Mouse (Mus musculus): ENCODE data around the gene Ryr1. TPM values are rescaled to one million over a fixed set of nuclear protein-coding genes. Genes with fewer than 3 reads are reported as not detected.

Gene Ryr1
- polyA plus RNA-seq, 1 experiment from 2014 or later = 0.58 TPM

GRCm38 (mm10) chr7:29167656-29168055 lies 42.7 kb upstream of the Ryr1 start:
- 17% methylated on average over 18 of the region's 19 CpGs for WGBS
- H3K36me3 ChIP-seq (ENCODE audit: control insufficient read depth, insufficient read depth, low read length) = no peaks in the 10 kb centered on the region
- no peak overlapping the region for H3K4me2 ChIP-seq (ENCODE audit: low read depth, low read length)
- H3K27me3 ChIP-seq (ENCODE audit: control insufficient read depth, insufficient read depth, low read depth, low read length) = peaks cover 30% of the 10 kb centered on the region
- H3K4me1 ChIP-seq (replicated peaks; ENCODE audit: control insufficient read depth, insufficient read depth, low read length) = peaks cover 27% of the 10 kb centered on the region
- no peak for ATAC-seq (ENCODE audit: low read depth)
- H3K9me3 ChIP-seq (ENCODE audit: control insufficient read depth, low read length) = no peaks in the 10 kb centered on the region
- H3K27ac ChIP-seq (ENCODE audit: low read length) = no peak overlapping the region
- no peak overlapping the region for H3K9ac ChIP-seq (ENCODE audit: low read length)
- H3K4me3 ChIP-seq (ENCODE audit: low read length) = no peak overlapping the region

- no peak overlapping the region for H3K9ac ChIP-seq (ENCODE audit: low read length)
- H3K27me3 ChIP-seq (ENCODE audit: control insufficient read depth, insufficient read depth, low read depth, low read length) = peaks cover 21% of the 10 kb centered on the region
- WGBS = 11% methylated on average over 9 of the region's 9 CpGs
- 0 out of 2 replicates have a peak overlapping the region, but pooled peaks have one; percentile 14 for H3K4me2 ChIP-seq (ENCODE audit: low read depth, low read length)
- 0 out of 2 replicates have a peak, but pooled peaks cover 2% of the 10 kb centered on the region for H3K4me1 ChIP-seq (replicated peaks; ENCODE audit: control insufficient read depth, insufficient read depth, low read length)
- no peak overlapping the region for H3K4me3 ChIP-seq (ENCODE audit: low read length)
- peak; percentile 82 for ATAC-seq (ENCODE audit: low read depth)
- H3K9me3 ChIP-seq (ENCODE audit: control insufficient read depth, low read length) = no peaks in the 10 kb centered on the region
- no peaks in the 10 kb centered on the region for H3K36me3 ChIP-seq (ENCODE audit: control insufficient read depth, insufficient read depth, low read length)
- H3K27ac ChIP-seq (ENCODE audit: low read length) = peak overlapping the region; percentile 57; the same call in 1 of the 2 replicates
Observed at GRCm38 (mm10) chr7:29162750-29163525, 38.0 kb upstream of the Ryr1 start.

- Histone ChIP-seq H3K4me3 (ENCODE audit: low read length) (no peak overlapping the region), H3K27me3 (ENCODE audit: control insufficient read depth, insufficient read depth, low read depth, low read length) (peaks cover 17% of the 10 kb centered on the region), H3K4me1 (replicated peaks; ENCODE audit: control insufficient read depth, insufficient read depth, low read length) (0 out of 2 replicates have a peak, but pooled peaks cover 2% of the 10 kb centered on the region), H3K9me3 (ENCODE audit: control insufficient read depth, low read length) (no peaks in the 10 kb centered on the region), H3K36me3 (ENCODE audit: control insufficient read depth, insufficient read depth, low read length) (no peaks in the 10 kb centered on the region), H3K9ac (ENCODE audit: low read length) (no peak overlapping the region), H3K27ac (ENCODE audit: low read length) (peak overlapping the region; percentile 57), H3K4me2 (ENCODE audit: low read depth, low read length) (0 out of 2 replicates have a peak overlapping the region, but pooled peaks have one; percentile 14)
- ATAC-seq (ENCODE audit: low read depth) = peak; percentile 34; the same call in 1 of the 2 replicates
- WGBS = 41% methylated on average over 5 of the region's 5 CpGs
Observed at GRCm38 (mm10) chr7:29162294-29162693, 37.3 kb upstream of the Ryr1 start.

- Histone ChIP-seq H3K4me2 (ENCODE audit: low read depth, low read length) (no peak overlapping the region), H3K27ac (ENCODE audit: low read length) (no peak overlapping the region)
- WGBS = 1% methylated on average over 5 of the region's 5 CpGs
Observed at GRCm38 (mm10) chr7:29158264-29158663, 33.3 kb upstream of the Ryr1 start.

DNA sequence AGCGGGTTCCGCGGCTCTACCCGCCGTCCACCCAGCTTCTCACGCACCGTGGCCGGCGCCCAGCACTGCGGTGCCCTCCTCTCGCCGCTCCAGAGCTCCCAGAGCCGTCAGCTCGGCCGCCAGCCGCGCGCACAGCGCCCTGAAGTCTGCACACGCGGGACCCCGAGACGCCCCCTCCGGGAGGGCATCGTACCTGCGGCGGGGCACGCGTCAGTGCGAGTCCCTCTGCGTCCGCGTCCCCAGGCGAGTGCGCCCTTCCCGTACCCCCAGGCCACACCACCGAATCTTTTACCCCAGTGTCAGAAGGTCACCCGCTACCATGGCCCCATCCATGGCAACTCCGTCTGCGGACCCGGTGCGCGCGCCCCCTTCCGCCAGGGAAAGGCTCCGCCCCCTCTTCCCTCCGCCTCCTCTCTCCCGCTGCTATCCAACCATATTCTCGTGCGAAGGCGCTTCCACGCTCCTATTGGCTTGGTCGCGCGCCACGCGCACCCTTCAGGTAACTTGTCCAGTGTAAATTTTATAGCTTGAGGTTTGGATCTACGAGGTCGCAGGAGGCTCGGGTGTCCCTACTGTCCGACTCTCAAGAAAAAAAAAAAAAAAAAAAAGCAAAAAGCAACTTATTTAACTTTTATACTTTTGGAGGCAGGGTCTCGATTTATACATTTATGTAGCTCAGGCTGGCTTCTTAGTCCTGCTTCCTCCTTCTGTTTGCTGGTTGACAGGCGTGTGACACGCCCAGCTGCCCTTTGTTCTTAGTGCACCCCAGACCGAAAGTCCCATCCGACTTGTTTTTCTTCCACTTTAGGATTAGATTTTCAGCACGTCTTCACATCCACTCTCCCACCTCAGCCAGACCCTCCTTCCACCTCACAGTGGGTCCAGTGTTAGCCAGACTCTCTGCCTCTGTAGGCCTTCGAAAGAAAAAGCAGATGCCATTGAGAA lies 31.1 kb upstream of the Ryr1 start, which contains the start of gene Fam98c:
Fam98c (minus strand) TSS at position 397 of the 945 bp plus-strand sequence.
- H3K36me3 ChIP-seq (ENCODE audit: control insufficient read depth, insufficient read depth, low read length) = no peaks in the 10 kb centered on the region
- no peaks in the 10 kb centered on the region; the same call in 1 of the 2 replicates for H3K4me1 ChIP-seq (replicated peaks; ENCODE audit: control insufficient read depth, insufficient read depth, low read length)
- H3K9ac ChIP-seq (ENCODE audit: low read length) = peak within 1 kb of the TSS; percentile 85
- H3K9me3 ChIP-seq (ENCODE audit: control insufficient read depth, low read length) = no peaks in the 10 kb centered on the region
- H3K4me2 ChIP-seq (ENCODE audit: low read depth, low read length) = peak within 1 kb of the TSS; percentile 96
- 2% methylated on average over 68 of the region's 68 CpGs for WGBS
- H3K4me3 ChIP-seq (ENCODE audit: low read length) = peak within 1 kb of the TSS; percentile 85
- H3K27me3 ChIP-seq (ENCODE audit: control insufficient read depth, insufficient read depth, low read depth, low read length) = peaks cover 17% of the 10 kb centered on the region
- peak; percentile 86 for ATAC-seq (ENCODE audit: low read depth)
- H3K27ac ChIP-seq (ENCODE audit: low read length) = peak within 1 kb of the TSS; percentile 85

More at GRCm38 (mm10) chr7:29158264-29158663, 33.3 kb upstream of the Ryr1 start:
- no peak overlapping the region for H3K9ac ChIP-seq (ENCODE audit: low read length)
- ATAC-seq (ENCODE audit: low read depth) = no peak
- no peaks in the 10 kb centered on the region for H3K36me3 ChIP-seq (ENCODE audit: control insufficient read depth, insufficient read depth, low read length)
- no peaks in the 10 kb centered on the region for H3K9me3 ChIP-seq (ENCODE audit: control insufficient read depth, low read length)
- H3K27me3 ChIP-seq (ENCODE audit: control insufficient read depth, insufficient read depth, low read depth, low read length) = peaks cover 17% of the 10 kb centered on the region
- H3K4me1 ChIP-seq (replicated peaks; ENCODE audit: control insufficient read depth, insufficient read depth, low read length) = peaks cover 2% of the 10 kb centered on the region; the same call in 1 of the 2 replicates
- H3K4me3 ChIP-seq (ENCODE audit: low read length) = no peak overlapping the region

GRCm38 (mm10) chr7:29155196-29155837 lies 30.3 kb upstream of the Ryr1 start:
- WGBS = 8% methylated on average over 31 of the region's 37 CpGs
- Histone ChIP-seq H3K27ac (ENCODE audit: low read length) (peak overlapping the region; percentile 85), H3K4me1 (replicated peaks; ENCODE audit: control insufficient read depth, insufficient read depth, low read length) (no peaks in the 10 kb centered on the region; the same call in 1 of the 2 replicates), H3K9me3 (ENCODE audit: control insufficient read depth, low read length) (no peaks in the 10 kb centered on the region), H3K27me3 (ENCODE audit: control insufficient read depth, insufficient read depth, low read depth, low read length) (peaks cover 17% of the 10 kb centered on the region), H3K36me3 (ENCODE audit: control insufficient read depth, insufficient read depth, low read length) (no peaks in the 10 kb centered on the region), H3K9ac (ENCODE audit: low read length) (peak overlapping the region; percentile 85), H3K4me2 (ENCODE audit: low read depth, low read length) (peak overlapping the region; percentile 96), H3K4me3 (ENCODE audit: low read length) (peak overlapping the region; percentile 85)
- ATAC-seq (ENCODE audit: low read depth) = peak; percentile 94

DNA sequence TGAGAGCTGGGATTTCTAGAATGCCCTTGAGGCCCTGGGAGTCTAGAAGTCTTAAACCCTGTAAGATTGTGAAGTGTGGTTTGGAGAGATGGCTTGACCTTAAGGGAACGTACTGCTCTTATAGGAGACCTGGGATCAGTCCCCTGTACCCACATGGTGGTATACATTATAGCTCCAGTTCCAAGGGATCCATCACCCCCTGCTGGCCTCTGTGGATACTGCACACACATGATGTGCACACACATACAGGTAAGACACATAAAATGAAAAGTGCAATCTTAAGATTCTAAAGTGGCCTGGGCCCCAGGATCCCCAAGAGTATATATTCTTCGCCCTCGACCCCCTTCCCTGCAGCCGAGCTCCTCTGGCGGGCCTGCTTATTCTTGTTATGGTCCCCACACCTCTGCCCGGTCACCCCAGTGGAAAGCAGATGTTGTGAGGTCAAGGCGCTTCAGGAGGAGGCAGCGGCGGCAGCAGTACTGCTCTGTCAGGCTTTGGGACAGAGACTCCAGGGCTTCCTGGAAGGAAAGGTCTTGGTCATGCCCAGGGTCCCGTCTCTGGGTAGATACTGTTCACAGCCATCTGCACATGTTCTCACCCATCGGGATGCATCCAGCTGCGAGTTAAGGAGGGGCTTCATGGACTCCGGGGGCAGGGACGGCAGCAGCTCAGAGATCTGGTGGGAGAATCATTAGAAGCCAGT lies 29.2 kb upstream of the Ryr1 start:
- no peaks in the 10 kb centered on the region for H3K36me3 ChIP-seq (ENCODE audit: control insufficient read depth, insufficient read depth, low read length)
- H3K9me3 ChIP-seq (ENCODE audit: control insufficient read depth, low read length) = no peaks in the 10 kb centered on the region
- H3K9ac ChIP-seq (ENCODE audit: low read length) = no peak overlapping the region
- no peak overlapping the region for H3K27ac ChIP-seq (ENCODE audit: low read length)
- WGBS = 93% methylated on average over 14 of the region's 14 CpGs
- no peaks in the 10 kb centered on the region; the same call in 1 of the 2 replicates for H3K4me1 ChIP-seq (replicated peaks; ENCODE audit: control insufficient read depth, insufficient read depth, low read length)
- H3K27me3 ChIP-seq (ENCODE audit: control insufficient read depth, insufficient read depth, low read depth, low read length) = peaks cover 11% of the 10 kb centered on the region
- ATAC-seq (ENCODE audit: low read depth) = no peak
- no peak overlapping the region for H3K4me3 ChIP-seq (ENCODE audit: low read length)
- no peak overlapping the region for H3K4me2 ChIP-seq (ENCODE audit: low read depth, low read length)

DNA sequence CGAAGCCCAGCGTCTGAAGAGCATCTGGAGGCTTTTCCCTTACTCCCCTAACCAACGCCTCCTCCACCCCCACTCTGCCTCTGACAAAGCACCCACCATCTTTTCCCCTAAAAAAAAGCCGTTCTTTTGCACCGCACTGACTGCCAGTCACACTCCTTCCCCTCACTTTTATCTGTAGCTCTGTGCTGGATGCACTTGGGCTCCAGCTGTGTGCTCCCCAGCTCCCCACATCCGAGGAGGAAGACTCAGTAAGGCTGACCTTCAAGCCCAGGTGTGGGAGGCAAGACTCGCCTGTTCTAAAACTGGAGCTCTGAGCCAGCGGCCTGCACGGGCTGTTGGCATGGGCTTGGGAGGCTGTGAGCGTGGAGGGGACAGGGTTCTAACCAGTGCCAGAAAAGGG lies 26.5 kb upstream of the Ryr1 start:
- Histone ChIP-seq H3K4me1 (replicated peaks; ENCODE audit: control insufficient read depth, insufficient read depth, low read length) (no peaks in the 10 kb centered on the region; the same call in 1 of the 2 replicates), H3K27ac (ENCODE audit: low read length) (no peak overlapping the region), H3K4me2 (ENCODE audit: low read depth, low read length) (no peak overlapping the region), H3K9ac (ENCODE audit: low read length) (no peak overlapping the region), H3K36me3 (ENCODE audit: control insufficient read depth, insufficient read depth, low read length) (no peaks in the 10 kb centered on the region), H3K4me3 (ENCODE audit: low read length) (no peak overlapping the region), H3K27me3 (ENCODE audit: control insufficient read depth, insufficient read depth, low read depth, low read length) (no peaks in the 10 kb centered on the region), H3K9me3 (ENCODE audit: control insufficient read depth, low read length) (no peaks in the 10 kb centered on the region)
- 57% methylated on average over 10 of the region's 10 CpGs for WGBS
- no peak for ATAC-seq (ENCODE audit: low read depth)
